Mouse (Mus musculus) olfactory bulb, adult 2 months (tissue): Measurements from ENCODE around the gene Parp1.

Experiments used
- CTCF ChIP-seq: fragments of 200-500 bp; IDR thresholded peaks from 2 replicates; pipeline ENCODE4 v1.5.1; 2012; ENCODE audit warnings: low read depth, mild to moderate bottlenecking, low read length, moderate library complexity; ENCODE audit not compliant: insufficient read depth
- POLR2A ChIP-seq: fragments of 200-500 bp; IDR thresholded peaks from 2 replicates; pipeline ENCODE4 v1.6.1; 2012; ENCODE audit warnings: mild to moderate bottlenecking, low read depth, low read length, moderate library complexity; ENCODE audit not compliant: insufficient read depth

DNA sequence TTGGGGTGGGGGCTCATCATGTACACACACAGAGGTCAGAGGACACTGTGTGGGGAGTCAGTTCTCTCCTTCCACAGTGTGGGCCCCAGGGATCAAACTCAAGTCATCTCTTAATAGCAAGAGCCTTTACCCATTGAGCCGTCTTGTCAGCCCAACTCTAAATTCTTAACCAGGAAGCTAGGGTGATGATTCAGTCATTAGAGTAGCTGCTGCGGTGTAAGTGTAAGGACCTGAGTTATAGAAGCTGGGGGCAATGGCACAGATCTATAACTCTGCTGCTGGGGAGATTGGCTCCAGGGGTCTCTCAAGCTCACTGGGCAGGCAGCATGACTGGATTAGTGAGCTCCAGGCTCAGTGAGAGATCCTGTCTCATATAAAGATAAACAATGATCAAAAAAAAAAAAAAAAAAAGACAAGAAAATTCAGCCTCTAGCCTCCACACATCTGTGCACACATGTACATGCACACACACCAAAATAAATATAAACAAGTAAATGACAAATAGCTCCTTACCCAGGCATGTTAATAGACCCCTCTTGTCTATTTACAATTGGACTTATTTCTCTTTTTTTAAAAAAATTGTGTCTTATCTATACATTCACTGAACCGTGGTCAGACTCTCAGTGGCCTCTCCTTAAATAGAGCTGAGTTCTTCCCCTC is 25.9 kb upstream of the Parp1 start:
- TF ChIP-seq CTCF (no peak), POLR2A (no peak)
